Mouse (Mus musculus) mouse trophoblast stem cell (cell line): ENCODE results near the gene Agap3.

Experiments
- in situ Hi-C, 2 experiments: fragments of 300-500 bp; cut with MseI, MboI; formaldehyde crosslinking; loops; 2 replicates in 1 of 2; 3 replicates in 1 of 2; pipeline ENCODE4 v1.15.1; 2025

Agap3 gene

DNA sequence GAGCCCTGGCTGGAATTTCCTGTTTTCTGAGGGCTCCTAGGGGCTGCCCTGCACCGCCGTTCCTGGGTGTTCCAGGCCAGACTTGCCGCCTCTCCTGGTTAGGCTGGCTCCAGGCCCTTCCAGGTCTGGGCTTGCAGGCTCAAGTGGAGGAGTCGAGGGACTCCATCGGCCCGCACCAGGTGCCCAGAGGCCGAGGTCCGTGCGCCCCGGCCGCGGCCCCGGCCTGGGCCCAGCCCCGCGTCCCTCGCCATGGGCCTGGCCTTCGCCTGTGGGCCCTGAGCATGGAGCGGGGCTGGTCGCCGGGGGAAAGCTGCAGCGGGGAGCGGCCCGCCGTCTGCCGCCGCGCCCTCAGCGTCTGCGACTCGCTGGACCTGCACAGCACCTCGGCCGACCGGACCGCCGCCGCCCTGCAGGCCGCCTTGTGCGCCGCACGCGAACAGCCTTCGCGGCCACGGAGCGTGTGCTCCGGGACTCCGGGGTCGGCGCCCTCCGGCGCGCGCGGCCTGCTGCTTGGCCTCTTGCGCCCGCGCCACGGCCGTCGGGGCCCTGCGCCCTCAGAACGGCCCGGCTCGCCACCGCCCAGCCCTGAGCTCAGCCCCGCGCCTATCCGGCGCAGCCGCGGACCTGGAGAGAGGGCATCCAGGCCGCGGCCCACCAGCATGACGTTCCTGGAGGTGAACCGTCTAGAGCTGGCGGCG is 22.2 kb downstream of the Agap3 start:
- in situ Hi-C loops = loop anchor here in 1 of 2 experiments (10.0 kb wide), 1 partner anchor 209 kb away; no protein-coding TSS in a partner anchor

DNA sequence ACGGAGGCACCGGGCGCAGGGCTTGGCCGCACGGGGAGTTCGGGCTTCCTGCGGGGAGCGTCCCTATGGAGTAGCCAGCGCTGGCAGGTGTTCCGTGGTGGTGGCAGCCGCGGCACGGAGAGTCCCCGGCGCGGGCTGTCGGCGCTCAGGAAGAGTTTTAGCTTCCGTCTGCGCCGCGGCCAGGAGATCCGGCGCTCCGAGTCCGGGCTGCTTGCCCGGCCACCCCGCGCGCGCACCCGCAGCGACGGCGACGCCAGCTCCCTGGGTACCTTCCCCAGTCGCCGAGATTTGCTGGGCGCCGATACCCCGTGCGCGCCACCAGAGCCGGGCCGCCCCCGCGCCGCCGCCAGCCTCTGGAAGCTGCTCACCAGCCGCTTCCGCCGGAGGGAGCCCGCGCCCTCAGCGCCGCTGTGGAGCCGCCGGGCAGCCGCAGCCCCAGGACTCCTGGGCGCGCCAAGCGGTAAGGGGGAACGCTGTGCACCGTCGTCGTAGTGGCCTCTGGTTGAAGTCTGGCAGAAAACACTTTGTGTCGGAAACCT is 22.8 kb downstream of the Agap3 start:
- in situ Hi-C loops = loop anchor here in 1 of 2 experiments (10.0 kb wide), 1 partner anchor 210 kb away; no protein-coding TSS in a partner anchor

DNA sequence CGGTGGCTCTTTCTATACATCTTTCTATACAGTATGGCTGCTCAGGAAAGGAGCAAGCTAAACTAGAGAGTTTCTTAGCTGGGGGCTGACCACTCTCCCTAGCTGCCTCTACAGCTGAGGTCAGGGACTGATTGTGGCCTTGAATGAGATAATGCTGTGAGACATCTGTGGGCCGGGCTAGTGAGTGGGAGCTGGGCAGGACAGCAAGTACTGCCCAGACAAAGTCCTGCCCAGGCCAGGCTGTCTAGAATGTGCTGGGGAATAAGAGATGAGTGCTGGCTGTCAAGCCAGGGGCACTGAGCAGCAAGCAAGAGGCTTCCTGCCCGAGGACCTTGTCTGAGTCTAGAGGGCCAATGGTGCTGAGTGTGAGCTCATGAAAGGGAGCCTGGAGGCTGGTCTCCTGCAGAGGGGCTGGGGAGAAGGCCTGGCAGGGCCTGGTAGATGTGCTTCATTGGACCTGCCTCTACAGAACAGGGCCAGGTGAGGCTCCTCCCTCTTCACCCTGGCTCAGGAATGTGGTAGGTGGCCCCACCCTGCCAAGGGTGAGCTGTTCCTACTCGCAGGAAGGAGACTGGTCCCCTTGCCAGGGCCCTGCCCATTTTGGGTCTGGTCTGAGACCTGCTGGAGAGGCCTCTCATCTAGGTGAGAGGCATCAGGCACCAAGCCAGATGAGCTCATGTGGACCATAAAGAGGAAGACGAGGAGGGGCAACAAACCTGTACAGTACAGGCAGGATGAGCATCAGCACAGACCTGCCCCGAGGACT is 23.7 kb downstream of the Agap3 start:
- in situ Hi-C loops = loop anchor here in 1 of 2 experiments (10.0 kb wide), 1 partner anchor 211 kb away; no protein-coding TSS in a partner anchor

DNA sequence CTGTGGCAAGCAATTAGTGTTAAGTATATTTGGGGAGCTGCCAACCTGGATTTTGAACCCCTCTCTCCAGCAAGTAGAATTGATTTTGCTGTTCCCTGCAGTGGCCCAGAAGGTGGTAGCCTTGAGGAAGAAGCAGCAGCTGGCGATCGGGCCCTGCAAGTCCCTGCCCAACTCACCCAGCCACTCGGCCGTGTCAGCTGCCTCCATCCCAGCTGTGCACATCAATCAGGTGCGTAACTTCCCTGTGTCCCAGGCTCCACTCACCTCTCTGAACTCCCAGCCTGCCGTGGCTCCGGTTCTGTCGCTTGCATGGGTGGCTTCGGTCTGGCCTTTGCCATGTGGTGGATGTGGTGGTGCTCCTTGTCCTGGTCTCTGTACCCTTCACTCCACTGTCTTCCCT is 25.9 kb downstream of the Agap3 start:
- in situ Hi-C loops = loop anchor here in 1 of 2 experiments (10.0 kb wide), 1 partner anchor 213 kb away; no protein-coding TSS in a partner anchor

DNA sequence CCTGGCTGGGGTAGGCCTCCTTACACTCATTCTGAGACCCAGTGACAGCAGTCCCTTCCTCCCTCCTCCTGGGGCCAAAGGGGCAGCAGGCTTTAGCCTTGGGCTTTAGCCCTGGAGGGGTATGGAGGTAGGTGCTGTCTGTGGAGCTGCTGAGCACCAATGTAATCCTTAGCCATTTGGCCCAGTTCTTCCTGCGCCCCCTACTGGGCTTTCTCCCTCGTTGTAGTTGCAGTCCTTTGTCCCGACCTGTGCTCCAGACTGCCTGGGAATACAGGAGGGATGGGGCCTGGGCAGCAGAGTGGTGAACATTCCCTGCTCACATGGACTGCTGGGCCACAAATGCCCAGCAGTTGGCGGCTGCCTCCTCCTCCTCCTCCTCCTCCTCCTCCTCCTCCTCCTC is 29.7 kb downstream of the Agap3 start:
- in situ Hi-C loops = no loop called here

DNA sequence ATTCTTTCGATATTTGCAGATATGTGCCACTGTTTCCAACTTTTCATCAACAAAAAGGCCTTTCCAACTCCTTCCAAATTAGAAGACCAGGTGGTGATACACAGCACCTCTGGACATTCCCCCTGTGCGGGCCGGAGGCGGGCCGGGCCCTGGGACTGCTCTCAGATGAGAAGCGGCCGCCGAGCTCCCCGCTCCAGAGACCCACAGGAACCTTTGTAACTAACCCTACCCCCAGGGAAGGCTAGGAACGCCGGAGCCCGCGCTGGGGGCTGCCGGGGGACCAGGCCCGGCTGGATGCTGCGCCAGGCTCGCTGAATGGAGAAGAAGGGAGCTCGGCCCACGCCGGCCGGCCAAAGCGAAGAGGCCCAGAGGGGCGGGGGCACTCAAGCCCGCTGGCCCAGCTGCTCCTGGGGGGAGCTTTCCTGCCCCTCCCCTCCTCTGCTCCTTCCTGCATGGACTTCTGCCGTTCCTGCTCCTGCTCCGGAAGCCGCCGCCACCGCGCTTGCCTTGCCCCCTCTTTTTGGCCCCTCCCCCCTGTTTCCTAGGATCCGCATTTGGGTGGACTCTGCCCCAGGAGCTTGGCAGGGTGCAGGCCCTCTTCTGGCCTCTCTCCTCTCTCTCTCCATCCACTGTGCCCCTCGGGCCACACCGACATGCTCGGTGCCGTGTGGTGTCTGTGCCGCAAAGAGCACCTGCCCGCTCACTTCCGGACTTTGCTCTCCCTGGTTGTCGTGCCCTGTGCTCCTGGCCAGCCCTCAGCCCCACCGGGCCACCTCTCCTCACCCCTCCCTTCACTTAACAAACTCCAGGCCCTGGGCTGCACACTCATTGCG is 30.5 kb downstream of the Agap3 start:
- in situ Hi-C loops = no loop called here

DNA sequence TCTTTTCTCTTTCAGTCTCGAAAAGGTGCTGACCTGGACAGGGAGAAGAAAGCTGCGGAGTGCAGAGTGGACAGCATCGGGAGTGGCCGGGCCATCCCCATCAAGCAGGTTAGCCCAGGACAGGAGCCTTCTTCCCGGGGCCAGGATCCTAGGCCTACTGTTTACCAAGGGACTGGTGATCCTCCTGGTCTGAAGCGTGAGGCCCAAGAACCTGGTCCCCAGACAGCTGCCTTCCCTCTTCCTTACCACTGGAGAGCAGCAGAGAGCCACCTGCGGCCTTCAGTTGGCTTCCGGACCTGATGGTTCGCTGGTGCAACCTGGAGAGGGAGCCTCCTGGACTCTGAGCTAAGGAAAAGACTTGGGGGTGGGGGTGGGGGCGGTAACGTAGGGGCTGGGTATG is 31.3 kb downstream of the Agap3 start:
- in situ Hi-C loops = no loop called here

DNA sequence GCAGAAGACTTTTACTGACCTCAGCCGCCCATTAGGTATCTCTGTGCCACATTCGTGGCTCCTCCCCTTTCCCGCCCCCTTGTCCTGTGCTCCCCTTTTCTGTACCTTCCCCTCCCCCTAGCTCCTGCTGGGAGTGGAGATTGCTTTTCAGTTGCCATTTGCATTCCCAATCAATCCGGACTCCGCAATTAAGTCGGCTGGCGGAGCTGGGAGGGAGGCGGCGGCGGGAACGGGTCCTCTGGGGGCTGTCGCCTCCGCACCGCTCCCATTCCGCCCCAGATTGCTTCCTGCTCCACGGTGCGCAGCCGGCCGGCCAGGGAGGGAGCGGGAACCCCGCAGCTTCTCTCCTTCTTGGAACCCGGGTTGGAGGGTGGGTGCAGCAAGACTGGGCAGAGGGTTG is 33.0 kb downstream of the Agap3 start:
- in situ Hi-C loops = no loop called here

DNA sequence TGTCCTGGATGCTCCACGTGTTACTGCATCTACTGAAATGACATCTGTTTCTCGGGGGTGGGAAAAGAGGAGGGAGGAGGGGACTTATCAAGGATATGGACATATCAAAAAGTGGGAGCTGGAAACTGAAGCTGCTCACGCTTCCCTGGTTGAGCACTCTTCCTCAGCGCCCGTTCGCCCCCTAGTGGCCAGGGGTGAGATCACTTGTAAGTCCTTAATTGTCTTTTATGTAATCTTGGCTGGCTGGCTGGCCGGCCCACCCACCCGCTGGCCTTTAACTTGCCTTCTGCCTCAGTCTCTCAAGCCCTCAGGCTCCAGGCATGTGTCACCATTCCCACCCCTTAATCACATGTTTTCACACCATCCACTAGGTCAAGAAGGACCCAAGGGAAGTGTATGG is 34.1 kb downstream of the Agap3 start:
- in situ Hi-C loops = no loop called here

DNA sequence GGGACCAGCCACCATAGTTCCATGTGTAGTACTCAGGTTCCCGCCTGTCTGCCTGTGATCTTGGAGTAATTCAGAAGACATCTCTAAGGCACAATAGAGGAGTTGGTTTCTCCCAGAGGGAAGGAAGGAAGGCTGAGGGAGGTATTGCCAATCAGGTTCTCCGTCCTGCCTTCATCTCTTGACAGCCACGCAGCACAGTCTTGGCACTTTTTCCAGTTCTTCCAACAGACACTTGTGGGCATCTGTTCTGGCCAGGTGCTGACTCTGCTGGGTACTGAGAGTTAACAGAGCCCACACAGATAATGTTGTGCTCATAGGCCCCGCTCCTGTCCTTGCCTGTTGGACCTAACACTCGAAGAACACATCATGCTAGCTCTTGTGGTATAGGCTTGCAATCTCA is 34.8 kb downstream of the Agap3 start:
- in situ Hi-C loops = no loop called here

DNA sequence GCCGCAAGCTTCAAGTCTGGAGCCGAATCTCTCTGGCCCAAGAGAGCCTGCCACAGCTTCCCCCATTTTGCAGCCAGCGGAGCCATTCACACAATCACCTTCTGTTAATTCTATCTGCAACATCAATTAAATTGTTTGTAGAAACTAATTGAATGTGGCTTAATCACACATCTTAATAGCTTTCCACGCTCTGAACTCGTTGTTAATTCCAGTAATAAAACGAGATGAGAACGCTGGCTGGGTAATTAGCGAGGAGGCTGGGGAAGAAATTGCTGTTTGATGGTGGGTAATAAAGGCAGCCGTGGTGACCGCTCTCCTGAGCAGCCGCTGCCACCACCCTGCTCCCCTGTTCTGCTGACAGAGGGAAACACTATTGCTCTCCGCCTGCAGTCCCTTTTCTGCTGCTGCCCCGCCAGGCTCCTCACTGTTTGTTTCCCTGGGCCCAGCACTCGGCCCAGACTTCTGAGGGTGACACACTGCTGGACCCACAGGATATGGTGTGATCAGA is 38.5 kb downstream of the Agap3 start:
- in situ Hi-C loops = no loop called here

DNA sequence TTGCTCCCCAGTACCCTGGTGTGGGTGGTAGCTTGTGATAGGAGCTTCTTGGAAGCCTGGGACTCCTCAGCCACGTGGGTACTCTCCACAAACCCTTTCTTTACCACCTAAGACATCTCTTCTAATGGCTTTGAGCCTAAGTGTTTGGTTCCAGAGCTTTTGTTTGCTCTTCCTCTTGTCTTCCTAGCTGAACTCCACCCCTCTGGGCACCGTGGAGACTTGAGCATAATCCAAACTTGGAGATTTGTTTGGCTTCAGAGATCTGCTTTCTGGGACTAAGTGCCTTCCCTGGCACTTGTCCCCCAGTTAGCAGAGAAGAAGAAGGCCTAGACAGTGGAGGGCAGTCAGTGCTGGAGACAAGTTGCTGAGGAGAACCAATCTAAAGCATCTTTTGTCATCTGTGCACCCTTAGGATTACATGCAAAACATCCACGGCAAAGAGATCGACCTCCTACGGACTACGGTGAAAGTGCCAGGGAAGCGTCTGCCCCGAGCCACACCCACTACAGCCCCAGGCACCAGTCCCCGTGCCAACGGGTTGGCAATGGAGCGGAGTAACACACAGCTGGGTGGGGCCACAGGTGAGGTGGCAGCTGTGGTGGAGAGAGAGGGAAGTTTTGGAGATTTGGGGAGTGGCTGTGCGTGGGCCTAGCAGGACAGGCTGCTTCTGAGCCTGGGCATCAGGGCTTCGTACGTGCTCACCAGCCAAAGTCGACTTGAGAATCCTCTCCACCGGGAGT is 40.7 kb downstream of the Agap3 start:
- in situ Hi-C loops = no loop called here

DNA sequence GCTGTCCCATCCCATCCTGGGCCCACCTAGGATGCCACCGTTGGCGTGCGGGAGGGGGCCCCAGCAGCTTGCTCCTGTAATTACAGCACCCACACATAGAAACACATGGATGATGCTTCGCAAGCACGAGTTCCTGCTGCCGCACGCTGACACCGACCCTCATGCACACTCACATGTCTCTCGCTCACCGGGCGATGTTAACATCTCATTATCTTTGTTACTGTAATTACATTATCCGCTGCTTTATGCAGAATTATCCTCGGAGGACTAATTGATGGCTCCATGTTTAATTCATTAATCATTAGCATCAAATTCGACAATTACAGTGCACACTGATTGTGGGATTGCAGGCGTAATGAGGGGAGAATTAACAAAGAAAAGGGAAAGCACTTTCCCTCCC is 43.0 kb downstream of the Agap3 start:
- in situ Hi-C loops = no loop called here

DNA sequence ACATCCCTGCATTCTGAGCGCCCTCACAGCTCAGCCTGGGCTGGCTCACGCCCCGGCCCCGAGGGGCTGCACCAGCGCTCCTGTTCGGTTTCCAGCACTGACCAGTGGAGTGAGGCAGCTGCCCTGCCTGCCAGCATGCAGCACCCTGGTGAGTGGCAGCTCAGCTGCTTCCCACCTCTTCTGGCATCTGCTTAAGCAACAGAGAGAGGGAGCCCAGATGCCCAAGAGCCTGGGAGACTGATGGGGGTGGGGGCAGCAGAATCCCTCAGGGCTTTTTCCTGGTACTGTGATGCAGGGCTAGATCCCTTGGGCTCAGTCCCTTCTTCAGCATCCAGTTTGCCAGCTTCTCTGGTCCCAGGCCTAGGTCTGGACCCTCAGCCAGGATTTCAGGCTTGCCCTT is 44.8 kb downstream of the Agap3 start:
- in situ Hi-C loops = no loop called here

DNA sequence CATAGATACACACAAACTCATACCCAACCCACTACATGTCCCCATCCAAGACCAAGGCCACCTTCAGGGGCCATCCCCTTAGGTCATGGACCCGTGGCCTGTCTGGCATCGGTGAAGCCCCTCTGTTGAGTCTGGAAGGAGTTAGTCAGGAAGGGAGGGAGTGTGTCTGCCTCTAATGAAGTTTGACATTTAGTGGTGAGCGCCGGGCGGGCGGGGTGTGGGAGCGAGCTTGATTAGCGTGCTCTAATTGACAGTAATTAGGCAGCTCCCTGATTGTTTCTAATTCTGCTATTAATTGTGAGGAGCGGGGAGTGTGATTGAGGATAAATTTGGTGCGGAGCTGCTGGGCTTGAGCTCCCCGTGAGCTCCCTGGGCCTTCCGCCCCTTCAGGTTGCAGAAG is 45.5 kb downstream of the Agap3 start:
- in situ Hi-C loops = no loop called here

DNA sequence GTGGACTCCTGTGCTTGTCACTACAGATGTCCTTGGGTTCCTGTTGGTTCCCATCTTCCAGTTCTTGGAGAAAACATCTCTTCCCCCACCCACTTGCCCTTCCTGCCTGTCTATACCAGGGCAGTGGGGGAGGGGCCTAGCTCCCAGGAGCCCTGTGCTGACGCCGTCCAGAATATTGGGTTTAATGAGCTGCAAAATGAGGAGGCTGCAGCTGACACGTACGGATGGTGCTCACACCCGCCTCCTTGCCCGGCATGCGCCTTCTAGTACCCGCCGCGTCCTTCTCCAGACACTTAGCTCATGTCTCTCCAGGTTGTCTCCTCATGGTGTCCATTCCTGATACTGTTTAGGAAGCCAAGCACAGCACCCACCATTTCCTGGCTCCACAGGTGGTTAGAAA is 47.1 kb downstream of the Agap3 start:
- in situ Hi-C loops = no loop called here

DNA sequence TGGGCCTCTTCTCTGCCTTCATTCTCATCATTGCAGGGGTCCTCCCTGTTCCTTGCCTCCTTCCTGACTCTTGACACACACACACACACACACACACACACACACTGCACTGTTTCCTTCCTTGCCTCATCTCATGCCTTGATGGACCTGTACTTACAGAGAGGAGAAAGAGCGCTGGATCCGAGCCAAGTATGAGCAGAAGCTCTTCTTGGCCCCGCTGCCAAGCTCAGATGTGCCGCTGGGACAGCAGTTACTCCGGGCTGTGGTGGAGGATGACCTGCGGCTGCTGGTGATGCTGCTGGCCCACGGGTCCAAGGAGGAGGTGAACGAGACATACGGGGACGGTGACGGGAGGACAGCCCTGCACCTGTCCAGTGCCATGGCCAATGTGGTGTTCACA is 48.9 kb downstream of the Agap3 start:
- in situ Hi-C loops = no loop called here

DNA sequence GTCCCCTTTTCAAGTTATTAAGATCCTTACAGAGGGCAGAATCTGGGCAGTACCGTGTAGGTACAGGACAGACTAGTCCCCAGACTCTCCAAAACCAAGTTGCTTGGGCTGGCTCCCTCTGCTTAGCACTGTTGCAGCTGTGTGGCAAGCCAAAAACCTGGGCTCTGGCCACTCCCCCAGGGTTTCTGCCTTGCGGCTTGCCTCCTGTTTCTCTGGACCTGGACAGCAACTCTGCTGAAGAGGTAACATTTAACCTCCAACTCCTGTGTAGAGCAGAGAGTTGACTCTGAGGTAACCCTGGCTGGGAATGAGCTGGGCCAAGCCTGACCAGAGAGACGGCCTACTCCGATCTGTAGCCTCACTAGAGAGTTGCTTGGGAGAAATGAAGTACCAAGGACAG is 50.8 kb downstream of the Agap3 start:
- in situ Hi-C loops = no loop called here

DNA sequence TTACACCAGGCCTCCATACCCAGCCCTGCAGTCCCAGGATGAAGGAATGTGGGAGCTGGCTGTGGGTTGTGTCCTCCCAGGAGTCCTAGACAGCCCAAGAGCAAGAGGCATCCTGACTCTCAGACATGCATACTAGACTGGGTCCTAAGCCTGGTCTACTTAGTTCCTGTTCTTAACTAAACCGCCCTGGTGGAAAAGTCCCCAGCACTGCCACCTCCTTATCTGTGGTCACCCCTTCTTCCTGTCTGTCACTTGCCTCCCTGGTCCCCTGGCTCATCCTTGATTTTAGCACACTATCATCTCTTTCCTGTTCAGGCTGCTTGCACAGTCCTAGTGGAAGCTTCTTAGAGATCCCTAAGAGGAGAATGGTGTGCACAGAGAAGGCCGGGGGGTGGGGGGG is 53.5 kb downstream of the Agap3 start:
- in situ Hi-C loops = no loop called here

DNA sequence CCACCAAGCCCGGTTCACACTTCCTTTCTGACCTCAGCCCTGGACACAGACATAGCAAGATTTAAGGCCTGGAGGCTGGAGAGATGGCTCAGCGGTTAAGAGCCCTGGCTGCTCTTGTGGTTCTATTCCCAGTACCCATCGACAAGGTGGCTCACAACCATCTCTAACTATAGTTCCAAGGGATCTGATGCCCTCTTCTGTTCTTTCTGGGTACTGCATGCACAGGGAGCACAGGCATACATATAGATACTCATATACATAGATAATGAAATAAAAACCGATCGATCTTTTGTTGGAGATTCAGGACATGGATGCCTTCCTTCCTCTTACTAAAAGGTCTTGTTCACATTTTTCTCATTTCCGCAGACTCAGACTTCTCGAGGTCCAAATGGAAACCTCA is 56.4 kb downstream of the Agap3 start:
- in situ Hi-C loops = no loop called here

DNA sequence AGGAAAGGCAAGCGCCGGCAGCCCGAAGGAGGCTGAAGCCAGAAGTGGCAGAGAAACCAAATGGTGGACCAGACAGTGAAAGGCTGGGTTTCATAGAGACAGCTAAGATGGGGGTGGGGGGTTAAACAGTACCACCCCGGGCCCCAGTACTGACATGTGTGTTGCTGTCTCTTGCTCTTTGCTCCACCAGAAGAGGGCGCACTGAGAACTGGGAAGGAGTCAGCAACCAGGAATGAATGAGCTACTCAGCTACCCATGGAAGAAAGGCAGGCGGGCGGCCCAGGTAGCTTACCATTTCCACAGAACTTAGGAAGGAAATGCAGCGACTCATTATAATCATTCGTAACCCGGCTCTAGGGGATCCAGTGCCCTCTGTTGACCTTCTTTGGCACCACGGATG is 58.7 kb downstream of the Agap3 start:
- in situ Hi-C loops = no loop called here
